Mouse (Mus musculus): ENCODE data around the gene Evi5.

DNA sequence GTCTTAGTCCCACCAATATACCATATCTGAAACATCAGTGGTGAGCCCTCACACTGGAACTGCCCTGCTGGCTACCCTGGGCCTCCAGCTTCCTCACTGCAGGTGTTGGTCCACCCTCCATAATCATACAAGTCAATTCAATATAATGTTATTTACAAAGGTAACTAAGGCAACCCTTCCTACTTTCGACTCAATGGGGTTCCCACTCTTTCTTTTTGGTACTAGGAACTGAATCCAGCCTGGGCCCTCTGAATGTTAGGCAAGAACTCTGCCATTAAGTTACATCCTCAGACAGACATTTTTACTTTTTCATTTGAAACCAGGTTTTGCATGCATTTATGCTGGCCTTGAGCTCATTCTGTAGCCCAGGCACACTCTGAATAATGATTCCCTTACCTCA lies 168.6 kb downstream of the Evi5 start:
- TF ChIP-seq EP300 (IDR thresholded peaks at IDR 0.05): no peak
- TF ChIP-seq CTCF (IDR thresholded peaks at IDR 0.05): no peak

Measured in lung, postnatal 0 days (tissue).